Mouse (Mus musculus): ENCODE measurements around the gene Prr36.

- TF ChIP-seq MAX (IDR thresholded peaks at IDR 0.05; ENCODE audit: low read length) = no peak
- no peak for TF ChIP-seq TCF12 (IDR thresholded peaks at IDR 0.05; ENCODE audit: low read depth, low read length)
- no peak for TF ChIP-seq CTCF (IDR thresholded peaks at IDR 0.05 in 2 of 3, conservative IDR thresholded peaks at IDR 0.05 in 1 of 3; ENCODE audit: control insufficient read depth in 1 of 3, insufficient read depth in 1 of 3, low read depth in 2 of 3, low read length in 3 of 3, poor library complexity in 1 of 3, severe bottlenecking in 1 of 3)
- TF ChIP-seq POLR2AphosphoS5 (IDR thresholded peaks at IDR 0.05; ENCODE audit: borderline replicate concordance, low read depth, low read length) = no peak
- no peak for TF ChIP-seq MXI1 (IDR thresholded peaks at IDR 0.05; ENCODE audit: low read depth, low read length)
Measured at GRCm38 (mm10) chr8:4247241-4247640, 30.0 kb upstream of the Prr36 start.

All from MEL (cell line).